Mouse (Mus musculus) thymus, postnatal 25 days (tissue): ENCODE measurements around the gene Gpx8.
"Not testable (repeated sequence)": the region's sequence is repeated elsewhere in the genome, so short reads cannot be mapped to it uniquely, and the experiment has no call there.

Experiments used
- DNase-seq: peaks from one replicate; pipeline ENCODE4 v3.0.0; 2022

The Gpx8 gene

GRCm38 (mm10) chr13:113023274-113024143 is 22.7 kb downstream of the Gpx8 start:
- peak; percentile 57 for DNase-seq

GRCm38 (mm10) chr13:113022467-113022866 is 23.7 kb downstream of the Gpx8 start:
- DNase-seq = no peak

- DNase-seq = no peak
Observed at GRCm38 (mm10) chr13:113021521-113021920, 24.7 kb downstream of the Gpx8 start.

GRCm38 (mm10) chr13:113013174-113013953 is 32.8 kb downstream of the Gpx8 start:
- DNase-seq = not testable (repeated sequence)

GRCm38 (mm10) chr13:113012683-113013082 is 33.5 kb downstream of the Gpx8 start:
- DNase-seq = no peak

- no peak for DNase-seq
Observed at GRCm38 (mm10) chr13:113000576-113001318, 45.5 kb downstream of the Gpx8 start.

GRCm38 (mm10) chr13:113000090-113000489 is 46.1 kb downstream of the Gpx8 start:
- DNase-seq = no peak

GRCm38 (mm10) chr13:112998427-112999201 is 47.6 kb downstream of the Gpx8 start:
- DNase-seq = no peak

- no peak for DNase-seq
Observed at GRCm38 (mm10) chr13:112997369-112997768, 48.8 kb downstream of the Gpx8 start.

GRCm38 (mm10) chr13:112996407-112996806 is 49.8 kb downstream of the Gpx8 start:
- no peak for DNase-seq

GRCm38 (mm10) chr13:112994191-112994590 is 52.0 kb downstream of the Gpx8 start:
- peak; percentile 66 for DNase-seq

GRCm38 (mm10) chr13:112993531-112994152 is 52.6 kb downstream of the Gpx8 start, which contains the start of gene Mcidas:
Gene Mcidas, plus strand, starts transcription at chr13:112993845.
- DNase-seq = no peak
